Mouse (Mus musculus) brain, embryonic 14.5 days (tissue): ENCODE measurements at regions not wholly inside any gene's neighbourhood (a gene's known extent, or its start where the extent isn't known, plus 50 kb on each side); places are given as distances from the start of the nearest gene placed in this dataset.

Experiments
- CTCF ChIP-seq: fragments of 200-500 bp; IDR thresholded peaks from 2 replicates; pipeline ENCODE4 v1.5.1; 2012; ENCODE audit warnings: inconsistent platforms, mild to moderate bottlenecking, moderate library complexity, borderline replicate concordance; ENCODE audit not compliant: insufficient read depth, insufficient read length; ENCODE audit errors: extremely low read depth
- POLR2A ChIP-seq: fragments of 200-500 bp; IDR thresholded peaks from 2 replicates; pipeline ENCODE4 v1.6.1; 2012; ENCODE audit warnings: mild to moderate bottlenecking, inconsistent platforms, borderline replicate concordance; ENCODE audit not compliant: poor library complexity, insufficient read depth, insufficient read length, severe bottlenecking; ENCODE audit errors: extremely low read depth

DNA sequence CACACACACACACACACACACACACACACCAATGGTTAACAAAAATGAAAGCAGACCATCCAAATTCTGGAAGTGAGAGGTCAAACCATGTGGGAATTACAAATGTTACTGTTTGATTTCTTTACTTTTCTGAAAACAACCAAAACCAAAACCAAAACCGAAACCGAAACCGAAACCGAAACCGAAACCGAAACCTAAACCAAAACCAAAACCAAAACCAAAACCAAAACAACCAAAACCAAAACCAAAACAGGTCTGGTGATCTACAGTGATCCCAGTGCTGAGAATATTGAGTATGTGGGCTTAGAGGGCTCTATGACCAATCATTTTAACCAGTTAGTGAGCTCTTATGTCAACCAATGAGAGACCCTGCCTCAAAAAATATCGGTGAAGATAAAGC lies 1407.6 kb upstream of the Cdh20 start:
- TF ChIP-seq CTCF (no peak), POLR2A (no peak)
